Mouse (Mus musculus): ENCODE results near the gene Snx29. TPM values are rescaled to one million over a fixed set of nuclear protein-coding genes. Genes with fewer than 3 reads are reported as not detected.

Gene Snx29
- polyA plus RNA-seq, 1 experiment, result 3.6 TPM

- no peak overlapping the region for H3K27ac ChIP-seq (replicated peaks; ENCODE audit: low read depth, low read length)
- H3K4me3 ChIP-seq (ENCODE audit: insufficient read depth, low read depth, low read length), result no peak overlapping the region
Measured at GRCm38 (mm10) chr16:11468533-11469179, 145.9 kb downstream of the Snx29 start.

GRCm38 (mm10) chr16:11469491-11469890 is 146.8 kb downstream of the Snx29 start:
- no peaks in the 10 kb centered on the region; the same call in 1 of the 2 replicates for H3K4me1 ChIP-seq (ENCODE audit: control insufficient read depth, insufficient read depth, insufficient read length, low read length)
- no peak overlapping the region for H3K27ac ChIP-seq (replicated peaks; ENCODE audit: low read depth, low read length)
- H3K4me3 ChIP-seq (ENCODE audit: insufficient read depth, low read depth, low read length), result no peak overlapping the region

More at GRCm38 (mm10) chr16:11468533-11469179, 145.9 kb downstream of the Snx29 start:
- no peaks in the 10 kb centered on the region for H3K4me1 ChIP-seq (ENCODE audit: control insufficient read depth, insufficient read depth, insufficient read length, low read length)

GRCm38 (mm10) chr16:11471246-11471645 is 148.5 kb downstream of the Snx29 start:
- Histone ChIP-seq H3K4me3 (ENCODE audit: insufficient read depth, low read depth, low read length) (no peak overlapping the region), H3K4me1 (ENCODE audit: control insufficient read depth, insufficient read depth, insufficient read length, low read length) (no peaks in the 10 kb centered on the region; the same call in 1 of the 2 replicates), H3K27ac (replicated peaks; ENCODE audit: low read depth, low read length) (no peak overlapping the region)

DNA sequence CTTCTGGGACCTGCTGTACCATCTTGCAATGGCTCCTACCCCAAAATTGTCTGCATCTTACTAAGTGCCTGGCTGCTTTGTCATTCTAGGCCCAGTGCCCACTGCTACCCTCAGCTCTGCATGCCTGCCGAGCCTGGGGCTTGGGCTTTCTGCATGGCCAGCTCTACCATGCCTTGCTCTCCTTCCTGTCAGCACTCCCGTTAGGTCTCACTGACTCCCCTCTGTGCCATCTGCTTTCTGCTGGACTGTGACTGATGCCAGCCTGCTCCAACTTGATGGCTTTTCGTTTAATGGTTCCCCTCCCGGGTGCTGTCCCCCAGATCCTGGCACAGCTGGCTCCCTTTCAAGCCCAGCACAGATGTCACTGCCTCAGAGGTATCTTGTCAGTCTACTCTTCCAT is 150.1 kb downstream of the Snx29 start:
- H3K27ac ChIP-seq (replicated peaks; ENCODE audit: low read depth, low read length), result no peak overlapping the region
- H3K4me1 ChIP-seq (ENCODE audit: control insufficient read depth, insufficient read depth, insufficient read length, low read length), result no peaks in the 10 kb centered on the region; the same call in 1 of the 2 replicates
- no peak overlapping the region for H3K4me3 ChIP-seq (ENCODE audit: insufficient read depth, low read depth, low read length)

DNA sequence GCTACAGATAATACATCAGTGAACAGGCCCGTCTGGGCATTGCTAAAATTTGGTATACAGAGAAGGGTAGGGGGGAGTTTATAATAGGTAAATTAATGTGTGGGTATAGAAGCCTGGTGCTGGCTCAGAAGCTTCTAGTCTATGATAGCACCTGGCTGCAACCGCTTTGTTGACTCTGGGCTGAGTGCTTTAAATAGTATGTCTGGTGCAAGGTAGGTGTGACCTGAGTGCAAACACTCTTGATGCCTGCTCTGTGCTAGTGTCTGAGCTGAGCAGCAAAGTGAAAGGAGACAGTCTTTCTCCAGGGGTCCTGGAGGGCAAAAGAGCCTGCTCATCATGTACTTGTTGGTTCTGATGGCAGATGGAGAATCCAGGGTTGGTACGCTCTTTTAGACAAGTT is 150.8 kb downstream of the Snx29 start:
- Histone ChIP-seq H3K4me3 (ENCODE audit: insufficient read depth, low read depth, low read length) (no peak overlapping the region), H3K4me1 (ENCODE audit: control insufficient read depth, insufficient read depth, insufficient read length, low read length) (no peaks in the 10 kb centered on the region; the same call in 1 of the 2 replicates), H3K27ac (replicated peaks; ENCODE audit: low read depth, low read length) (no peak overlapping the region)

- Histone ChIP-seq H3K4me3 (ENCODE audit: insufficient read depth, low read depth, low read length) (no peak overlapping the region), H3K4me1 (ENCODE audit: control insufficient read depth, insufficient read depth, insufficient read length, low read length) (no peaks in the 10 kb centered on the region; the same call in 1 of the 2 replicates), H3K27ac (replicated peaks; ENCODE audit: low read depth, low read length) (no peak overlapping the region)
Measured at GRCm38 (mm10) chr16:11473893-11474505, 151.3 kb downstream of the Snx29 start.

GRCm38 (mm10) chr16:11475137-11475943 is 152.6 kb downstream of the Snx29 start:
- Histone ChIP-seq H3K4me1 (ENCODE audit: control insufficient read depth, insufficient read depth, insufficient read length, low read length) (no peaks in the 10 kb centered on the region; the same call in 1 of the 2 replicates), H3K27ac (replicated peaks; ENCODE audit: low read depth, low read length) (no peak overlapping the region), H3K4me3 (ENCODE audit: insufficient read depth, low read depth, low read length) (no peak overlapping the region)

DNA sequence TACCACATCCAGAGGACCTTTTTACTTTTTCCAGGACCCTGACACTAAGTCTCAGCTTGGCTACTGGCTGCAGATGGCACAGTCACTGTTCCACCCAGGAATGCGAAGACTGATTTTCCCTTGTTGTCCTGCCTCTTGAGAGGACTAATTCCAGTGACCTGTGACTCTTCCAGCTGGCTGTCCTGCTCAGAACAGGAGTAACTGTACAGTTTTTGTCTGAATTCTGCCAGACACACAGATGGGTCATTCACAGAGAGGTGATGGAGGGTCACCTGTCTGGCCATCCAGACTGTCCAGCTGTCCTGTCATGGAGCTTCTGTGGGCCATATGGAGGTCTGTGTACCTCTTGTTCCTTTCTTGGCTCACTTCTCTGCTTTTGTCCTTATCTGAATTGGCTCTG is 153.6 kb downstream of the Snx29 start:
- Histone ChIP-seq H3K4me3 (ENCODE audit: insufficient read depth, low read depth, low read length) (no peak overlapping the region), H3K4me1 (ENCODE audit: control insufficient read depth, insufficient read depth, insufficient read length, low read length) (no peaks in the 10 kb centered on the region; the same call in 1 of the 2 replicates), H3K27ac (replicated peaks; ENCODE audit: low read depth, low read length) (no peak overlapping the region)

GRCm38 (mm10) chr16:11476968-11477367 is 154.3 kb downstream of the Snx29 start:
- Histone ChIP-seq H3K27ac (replicated peaks; ENCODE audit: low read depth, low read length) (no peak overlapping the region), H3K4me1 (ENCODE audit: control insufficient read depth, insufficient read depth, insufficient read length, low read length) (no peaks in the 10 kb centered on the region; the same call in 1 of the 2 replicates), H3K4me3 (ENCODE audit: insufficient read depth, low read depth, low read length) (no peak overlapping the region)

DNA sequence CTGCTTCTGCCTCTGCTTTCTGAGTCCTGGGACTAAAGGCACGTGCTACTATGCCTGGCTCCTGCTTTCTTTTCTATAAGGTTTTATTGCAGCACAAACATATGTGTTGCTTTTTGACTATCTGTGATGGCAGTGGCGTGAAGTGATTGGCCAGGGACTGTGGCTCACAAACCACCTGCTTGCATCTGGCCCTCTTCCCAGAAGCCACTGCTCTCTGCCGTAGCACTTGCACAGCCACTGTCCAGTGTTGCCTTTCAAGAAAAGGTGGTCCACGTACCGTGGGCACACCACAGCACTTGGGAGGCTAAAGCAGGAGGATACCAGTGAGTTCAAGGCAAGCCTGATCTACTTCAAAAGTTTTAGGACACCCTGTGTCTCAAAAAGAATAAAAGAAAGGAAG is 154.9 kb downstream of the Snx29 start:
- Histone ChIP-seq H3K4me3 (ENCODE audit: insufficient read depth, low read depth, low read length) (no peak overlapping the region), H3K27ac (replicated peaks; ENCODE audit: low read depth, low read length) (no peak overlapping the region), H3K4me1 (ENCODE audit: control insufficient read depth, insufficient read depth, insufficient read length, low read length) (no peaks in the 10 kb centered on the region; the same call in 1 of the 2 replicates)

DNA sequence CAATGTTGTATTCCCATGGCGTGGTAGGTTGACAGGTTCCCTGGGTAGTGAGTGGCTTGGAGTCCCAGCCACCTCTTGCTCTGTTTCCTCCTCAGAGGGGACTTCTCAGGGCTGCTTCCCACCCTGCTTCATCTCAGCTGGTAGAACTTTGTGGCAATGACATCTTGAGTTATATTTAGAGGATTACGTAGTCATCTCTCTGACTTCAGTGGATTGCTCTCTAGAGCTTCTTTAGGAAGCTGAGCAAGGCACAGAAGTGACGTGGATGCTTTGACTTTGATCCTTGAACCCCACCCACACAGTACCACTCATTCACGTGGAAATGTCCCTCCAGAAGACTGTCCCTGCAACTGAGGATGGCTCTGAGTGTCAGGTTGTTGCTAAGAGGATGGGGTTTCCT is 156.9 kb downstream of the Snx29 start:
- H3K4me1 ChIP-seq (ENCODE audit: control insufficient read depth, insufficient read depth, insufficient read length, low read length), result no peaks in the 10 kb centered on the region
- no peak overlapping the region for H3K4me3 ChIP-seq (ENCODE audit: insufficient read depth, low read depth, low read length)
- H3K27ac ChIP-seq (replicated peaks; ENCODE audit: low read depth, low read length), result no peak overlapping the region

DNA sequence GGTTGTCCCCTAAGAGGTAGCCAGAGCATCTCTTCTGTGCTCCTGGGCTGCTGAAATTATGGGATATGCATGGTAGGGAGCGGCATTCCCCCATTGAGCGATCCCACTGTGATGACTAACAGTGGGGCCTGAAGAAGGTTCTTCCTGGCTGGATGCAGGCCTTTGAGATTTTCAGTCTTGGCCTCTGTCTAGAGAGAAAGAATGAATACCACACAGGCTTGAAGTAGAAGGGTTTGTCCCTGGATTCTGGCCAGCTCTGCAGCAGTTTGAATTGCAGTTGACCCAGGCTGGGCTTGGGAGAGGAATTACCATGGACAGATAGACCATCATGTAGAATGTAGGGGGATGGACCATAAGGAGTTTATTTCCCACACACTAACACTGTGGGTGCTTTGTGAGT is 159.5 kb downstream of the Snx29 start:
- no peak overlapping the region for H3K4me3 ChIP-seq (ENCODE audit: insufficient read depth, low read depth, low read length)
- H3K4me1 ChIP-seq (ENCODE audit: control insufficient read depth, insufficient read depth, insufficient read length, low read length), result no peaks in the 10 kb centered on the region
- H3K27ac ChIP-seq (replicated peaks; ENCODE audit: low read depth, low read length), result no peak overlapping the region

DNA sequence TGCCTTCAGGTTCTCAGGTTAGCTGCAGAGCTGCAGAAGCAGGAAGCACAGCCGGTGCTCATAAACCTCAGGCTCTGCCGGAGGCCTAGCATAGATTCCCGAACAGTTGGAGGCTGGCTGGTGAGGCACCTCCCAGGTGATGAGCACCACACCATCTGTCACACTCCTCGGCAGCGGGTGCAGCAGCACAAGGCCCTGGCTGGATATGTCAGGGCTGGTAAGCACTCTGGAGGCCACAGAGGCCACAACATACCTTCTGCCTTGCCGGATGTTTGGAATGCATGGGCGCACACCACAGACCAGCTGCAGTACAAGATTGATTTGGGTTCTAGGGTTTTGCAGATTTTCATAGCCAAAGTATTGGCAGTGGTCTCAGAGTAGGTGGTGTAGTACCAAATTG is 172.2 kb downstream of the Snx29 start:
- Histone ChIP-seq H3K27ac (replicated peaks; ENCODE audit: low read depth, low read length) (no peak overlapping the region), H3K4me3 (ENCODE audit: insufficient read depth, low read depth, low read length) (no peak overlapping the region), H3K4me1 (ENCODE audit: control insufficient read depth, insufficient read depth, insufficient read length, low read length) (no peaks in the 10 kb centered on the region; the same call in 1 of the 2 replicates)

DNA sequence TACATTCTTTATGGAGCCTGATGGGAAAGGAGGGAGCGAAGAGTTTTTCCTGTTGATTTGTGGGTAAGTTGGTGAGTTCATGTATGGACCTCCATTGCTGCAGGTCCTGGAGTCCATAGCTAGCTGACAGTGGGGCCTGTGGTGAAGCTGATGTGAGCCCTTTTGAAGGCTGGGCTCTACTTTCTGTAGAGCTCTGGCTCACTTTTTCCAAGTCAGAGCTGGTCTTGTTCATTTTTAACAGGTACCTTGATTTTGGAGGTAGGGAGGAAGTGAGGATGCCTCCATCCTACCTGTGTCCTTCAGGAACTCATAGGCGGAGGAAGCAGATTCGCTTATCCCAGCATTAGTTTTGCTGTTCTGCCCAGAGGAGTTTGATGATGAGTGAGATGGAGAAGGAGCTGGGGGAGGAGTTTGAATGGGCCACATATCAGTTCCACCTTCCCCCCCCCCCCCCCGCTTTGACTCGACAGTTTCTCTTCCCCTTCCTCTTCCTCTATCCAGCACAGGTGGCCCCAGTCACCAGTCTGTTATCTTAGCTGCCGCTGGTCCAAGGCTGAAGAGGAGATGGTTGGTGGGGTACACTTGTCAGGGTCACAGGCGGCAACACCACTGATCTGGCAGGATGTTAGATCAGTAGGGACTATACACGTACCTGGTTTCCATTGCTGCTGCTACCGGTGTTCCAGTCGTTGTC is 173.4 kb downstream of the Snx29 start:
- no peak overlapping the region for H3K4me3 ChIP-seq (ENCODE audit: insufficient read depth, low read depth, low read length)

GRCm38 (mm10) chr16:11496721-11497120 is 174.0 kb downstream of the Snx29 start:
- H3K4me3 ChIP-seq (ENCODE audit: insufficient read depth, low read depth, low read length), result no peak overlapping the region
- no peaks in the 10 kb centered on the region; the same call in 1 of the 2 replicates for H3K4me1 ChIP-seq (ENCODE audit: control insufficient read depth, insufficient read depth, insufficient read length, low read length)

More for the DNA sequence above, 173.4 kb downstream of the Snx29 start:
- Histone ChIP-seq H3K4me1 (ENCODE audit: control insufficient read depth, insufficient read depth, insufficient read length, low read length) (no peaks in the 10 kb centered on the region; the same call in 1 of the 2 replicates), H3K27ac (replicated peaks; ENCODE audit: low read depth, low read length) (no peak overlapping the region)

More at GRCm38 (mm10) chr16:11496721-11497120, 174.0 kb downstream of the Snx29 start:
- no peak overlapping the region for H3K27ac ChIP-seq (replicated peaks; ENCODE audit: low read depth, low read length)
